Mouse (Mus musculus): ENCODE measurements around the gene Fras1. TPM values are rescaled to one million over a fixed set of nuclear protein-coding genes. Genes with fewer than 3 reads are reported as not detected.

Gene Fras1
- polyA plus RNA-seq (2015; fragmentation: Nextera tagmentation; extraction: Ambion mirVana): 12.1 and 14.7 TPM in 2 replicates

DNA sequence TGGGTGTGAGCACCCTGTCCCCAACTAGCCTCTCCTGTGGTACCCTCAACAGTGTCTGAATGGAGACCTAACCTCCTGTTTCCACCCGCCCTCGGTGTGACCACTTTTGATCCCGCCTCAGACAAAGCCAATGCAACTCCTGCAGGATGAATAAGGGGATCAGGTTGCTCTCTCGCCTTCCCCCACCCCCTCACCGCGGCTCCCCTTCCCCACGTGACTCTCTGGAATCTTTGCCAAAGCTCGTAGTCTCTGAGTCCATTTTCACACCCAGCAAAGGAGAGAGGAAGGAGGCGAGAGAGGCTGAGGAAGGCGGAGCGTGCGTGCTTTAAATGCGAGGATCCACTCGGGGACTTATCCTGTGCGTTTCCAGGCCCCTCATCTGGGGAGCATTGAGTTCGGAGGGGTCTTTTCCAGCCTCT is at the start of gene Fras1:
Fras1 (plus strand) TSS at position 389 of the 419 bp plus-strand sequence.
- under 1% methylated on average over 16 of the region's 16 CpGs for WGBS
- Histone ChIP-seq H3K4me1 (replicated peaks) (peaks cover 26% of the 10 kb centered on the region), H3K4me2 (peak within 1 kb of the TSS; percentile 85), H3K9me3 (replicated peaks) (no peaks in the 10 kb centered on the region), H3K27ac (peak within 1 kb of the TSS; percentile 80), H3K36me3 (no peaks in the 10 kb centered on the region), H3K27me3 (no peaks in the 10 kb centered on the region), H3K4me3 (peak within 1 kb of the TSS; percentile 69), H3K9ac (peak within 1 kb of the TSS; percentile 64)
- ATAC-seq (replicated peaks; ENCODE audit: insufficient number of reproducible peaks, insufficient read depth, low FRiP score, low read depth): peak; percentile 33

DNA sequence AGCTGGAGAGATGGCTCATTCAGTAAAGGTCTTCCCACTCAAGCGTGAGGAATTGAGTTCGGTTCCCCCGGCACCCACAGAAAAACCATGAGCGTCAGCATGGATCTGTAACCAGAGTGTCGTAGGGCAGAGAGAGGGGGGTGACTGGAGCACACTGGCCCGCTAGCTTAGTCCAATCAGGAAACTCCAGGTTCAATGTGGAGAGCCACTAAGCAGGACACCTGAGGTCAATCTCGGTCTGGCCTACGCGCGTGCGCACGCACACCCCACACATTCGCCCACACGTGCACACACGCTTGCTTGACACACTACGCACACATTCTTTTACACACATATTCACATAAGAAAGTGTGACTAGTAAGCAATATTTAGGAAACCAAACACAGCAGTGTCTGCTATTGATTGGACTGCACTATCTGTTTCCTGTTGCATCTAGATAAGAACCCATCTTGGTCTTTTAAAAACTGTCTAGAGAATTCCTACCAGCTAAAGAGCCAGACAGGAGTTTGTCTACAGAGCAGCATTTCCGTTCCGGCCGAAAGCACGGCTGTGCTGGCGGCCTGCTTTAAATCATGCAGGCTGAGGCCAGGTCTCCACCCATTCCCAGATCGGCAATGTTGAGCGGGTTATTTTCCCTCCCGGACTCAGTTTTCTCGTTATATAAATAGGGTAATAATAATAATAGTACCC is 42.6 kb upstream of the Fras1 start:
- Histone ChIP-seq H3K27me3 (no peaks in the 10 kb centered on the region), H3K9ac (no peak overlapping the region), H3K9me3 (replicated peaks) (no peaks in the 10 kb centered on the region), H3K4me1 (replicated peaks) (no peaks in the 10 kb centered on the region), H3K4me3 (no peak overlapping the region), H3K27ac (no peak overlapping the region), H3K36me3 (no peaks in the 10 kb centered on the region), H3K4me2 (no peak overlapping the region)
- 81% methylated on average over 25 of the region's 25 CpGs for WGBS
- ATAC-seq (replicated peaks; ENCODE audit: insufficient number of reproducible peaks, insufficient read depth, low FRiP score, low read depth): no peak

DNA sequence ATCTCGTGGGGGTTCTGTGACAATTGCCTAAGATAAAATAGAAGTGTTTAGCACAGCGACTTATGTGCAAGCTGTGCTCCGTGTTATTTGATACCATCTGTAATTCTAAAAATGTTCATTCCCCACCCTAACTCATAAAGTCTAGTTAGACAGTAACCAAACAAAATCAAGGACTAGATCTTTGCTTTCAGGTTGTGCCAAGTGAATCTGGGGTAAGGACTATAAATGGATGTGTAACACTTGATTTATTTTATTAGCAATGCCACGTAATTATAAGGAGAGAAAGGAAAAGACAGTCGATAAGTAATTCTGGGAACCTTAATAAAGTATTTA is 42.1 kb upstream of the Fras1 start:
- no peak overlapping the region for H3K9ac ChIP-seq
- ATAC-seq (replicated peaks; ENCODE audit: insufficient number of reproducible peaks, insufficient read depth, low FRiP score, low read depth): no peak
- 70% methylated on average over 5 of the region's 5 CpGs for WGBS
- no peaks in the 10 kb centered on the region for H3K9me3 ChIP-seq (replicated peaks)
- no peaks in the 10 kb centered on the region for H3K36me3 ChIP-seq
- no peak overlapping the region for H3K27ac ChIP-seq
- H3K4me2 ChIP-seq: no peak overlapping the region
- H3K4me3 ChIP-seq: no peak overlapping the region
- H3K4me1 ChIP-seq (replicated peaks): no peaks in the 10 kb centered on the region
- no peaks in the 10 kb centered on the region for H3K27me3 ChIP-seq

DNA sequence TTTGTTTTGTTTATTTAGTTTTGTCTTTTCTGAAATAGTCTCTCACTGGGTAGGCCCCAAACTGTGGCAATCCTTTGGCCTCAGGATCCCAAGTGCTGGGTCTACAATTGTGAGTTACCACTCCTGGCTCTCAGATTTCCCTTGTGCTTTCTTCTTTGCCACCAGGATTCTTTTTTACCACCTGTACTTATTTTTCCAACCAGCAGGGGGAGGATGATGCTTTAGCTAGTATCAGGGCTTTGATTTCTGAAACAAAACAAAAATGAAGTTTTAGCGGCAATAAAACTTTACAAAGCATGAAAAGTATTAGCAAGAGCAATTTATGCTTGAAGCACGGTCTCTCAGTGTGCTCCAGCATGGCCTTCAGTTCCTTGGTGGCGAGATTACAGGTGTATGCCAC is 39.8 kb upstream of the Fras1 start:
- no peak overlapping the region for H3K4me2 ChIP-seq
- no peak overlapping the region for H3K9ac ChIP-seq
- H3K9me3 ChIP-seq (replicated peaks): no peaks in the 10 kb centered on the region
- H3K36me3 ChIP-seq: no peaks in the 10 kb centered on the region
- ATAC-seq (replicated peaks; ENCODE audit: insufficient number of reproducible peaks, insufficient read depth, low FRiP score, low read depth): no peak
- H3K27ac ChIP-seq: no peak overlapping the region
- no peaks in the 10 kb centered on the region for H3K4me1 ChIP-seq (replicated peaks)
- no peak overlapping the region for H3K4me3 ChIP-seq
- WGBS: 68% methylated on average over 3 of the region's 3 CpGs
- H3K27me3 ChIP-seq: no peaks in the 10 kb centered on the region

DNA sequence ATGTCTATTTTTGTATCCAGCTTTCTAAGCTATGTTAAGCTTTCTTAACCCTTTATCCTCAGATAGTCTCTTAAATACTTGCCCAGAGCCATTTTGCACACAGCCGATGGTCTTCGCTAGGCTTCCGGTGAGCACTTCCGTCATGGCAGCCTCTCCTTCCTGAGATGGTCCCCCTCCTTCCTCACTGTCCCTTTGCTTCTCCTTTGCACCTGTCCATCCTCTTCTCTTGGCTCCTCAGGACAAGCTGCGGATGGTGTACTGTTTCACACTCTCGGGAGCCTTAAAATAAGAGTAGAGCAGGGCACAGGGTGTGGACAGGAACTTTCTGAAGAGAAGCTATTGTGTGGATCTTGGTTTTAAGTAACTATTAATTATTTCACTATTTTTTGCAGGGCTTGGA is 33.2 kb upstream of the Fras1 start:
- no peaks in the 10 kb centered on the region for H3K27me3 ChIP-seq
- WGBS: 88% methylated on average over 6 of the region's 6 CpGs
- H3K9me3 ChIP-seq (replicated peaks): no peaks in the 10 kb centered on the region
- H3K4me2 ChIP-seq: no peak overlapping the region
- no peaks in the 10 kb centered on the region for H3K4me1 ChIP-seq (replicated peaks)
- no peak for ATAC-seq (replicated peaks; ENCODE audit: insufficient number of reproducible peaks, insufficient read depth, low FRiP score, low read depth)
- no peak overlapping the region for H3K27ac ChIP-seq
- no peak overlapping the region for H3K9ac ChIP-seq
- no peaks in the 10 kb centered on the region for H3K36me3 ChIP-seq
- no peak overlapping the region for H3K4me3 ChIP-seq

DNA sequence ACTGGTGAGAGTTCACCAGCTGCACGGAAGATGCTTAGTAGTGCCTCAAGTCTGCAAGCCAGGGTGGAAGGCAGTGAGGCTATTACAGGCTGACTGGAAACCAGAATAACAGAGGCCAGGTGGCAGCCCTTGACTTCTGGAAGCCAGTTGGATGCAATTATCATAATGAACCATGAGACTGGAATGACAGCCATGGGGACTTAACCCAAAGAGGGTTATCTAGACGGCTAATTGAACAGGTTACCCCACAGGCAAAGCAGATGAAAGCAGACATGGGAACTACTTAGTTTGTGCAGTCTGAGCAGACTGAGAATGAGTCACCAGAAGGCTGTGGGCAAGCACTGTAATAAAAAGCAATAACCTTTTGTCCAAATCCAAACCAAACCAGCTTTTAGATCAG is 28.8 kb upstream of the Fras1 start:
- Histone ChIP-seq H3K27me3 (no peaks in the 10 kb centered on the region), H3K4me1 (replicated peaks) (no peaks in the 10 kb centered on the region), H3K9ac (no peak overlapping the region), H3K36me3 (no peaks in the 10 kb centered on the region), H3K27ac (no peak overlapping the region), H3K4me2 (no peak overlapping the region), H3K4me3 (no peak overlapping the region), H3K9me3 (replicated peaks) (no peaks in the 10 kb centered on the region)
- no peak for ATAC-seq (replicated peaks; ENCODE audit: insufficient number of reproducible peaks, insufficient read depth, low FRiP score, low read depth)
- 67% methylated on average over 2 of the region's 2 CpGs for WGBS

DNA sequence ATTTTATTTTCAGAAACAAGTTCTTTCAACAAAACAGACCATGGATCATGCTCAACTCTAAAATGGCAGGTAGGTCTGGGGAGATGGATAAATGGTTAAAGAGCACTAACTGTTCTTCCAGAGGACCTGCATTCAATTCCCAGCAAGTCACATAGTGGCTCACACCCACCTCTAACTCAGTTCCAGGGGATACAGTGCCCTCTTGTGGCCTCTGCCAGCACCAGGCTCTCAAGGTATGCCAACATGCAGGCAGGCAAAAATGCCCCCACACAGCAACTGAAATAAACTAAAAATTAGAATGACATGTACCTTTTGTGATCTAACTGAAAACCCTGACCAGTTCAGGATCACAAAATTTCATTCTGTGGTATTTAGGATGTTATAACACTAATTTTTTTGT is 21.8 kb upstream of the Fras1 start:
- no peak overlapping the region for H3K27ac ChIP-seq
- H3K4me3 ChIP-seq: no peak overlapping the region
- no peak overlapping the region for H3K9ac ChIP-seq
- no peaks in the 10 kb centered on the region for H3K27me3 ChIP-seq
- no peak overlapping the region for H3K4me2 ChIP-seq
- no peak for ATAC-seq (replicated peaks; ENCODE audit: insufficient number of reproducible peaks, insufficient read depth, low FRiP score, low read depth)
- no peaks in the 10 kb centered on the region for H3K36me3 ChIP-seq
- H3K4me1 ChIP-seq (replicated peaks): no peaks in the 10 kb centered on the region
- H3K9me3 ChIP-seq (replicated peaks): no peaks in the 10 kb centered on the region

DNA sequence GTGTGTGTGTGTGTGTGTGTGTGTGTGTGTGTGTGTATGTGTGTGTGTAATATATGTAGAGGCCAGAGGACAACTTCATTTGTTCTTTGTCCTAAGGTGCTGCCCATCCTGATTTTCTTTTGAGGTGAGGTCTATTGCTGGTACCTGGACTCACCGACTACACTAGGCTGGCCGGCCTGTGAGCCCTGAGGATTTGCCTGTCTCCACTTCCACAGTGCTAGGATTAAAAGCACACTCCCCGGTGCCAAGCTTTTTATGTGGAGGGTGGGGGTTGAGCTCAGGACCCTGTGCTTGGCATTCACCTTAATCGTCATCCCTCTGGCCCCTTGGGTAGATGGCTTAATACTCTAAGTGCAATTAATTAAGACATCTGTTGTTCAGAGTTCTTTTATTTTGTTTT is 9.8 kb upstream of the Fras1 start:
- WGBS: 60% methylated on average over 4 of the region's 4 CpGs
- Histone ChIP-seq H3K9ac (no peak overlapping the region), H3K9me3 (replicated peaks) (no peaks in the 10 kb centered on the region), H3K36me3 (no peaks in the 10 kb centered on the region), H3K4me3 (no peak overlapping the region), H3K4me1 (replicated peaks) (peaks cover 10% of the 10 kb centered on the region), H3K27me3 (no peaks in the 10 kb centered on the region), H3K4me2 (no peak overlapping the region), H3K27ac (peak overlapping the region; percentile 61)
- ATAC-seq (replicated peaks; ENCODE audit: insufficient number of reproducible peaks, insufficient read depth, low FRiP score, low read depth): no peak

DNA sequence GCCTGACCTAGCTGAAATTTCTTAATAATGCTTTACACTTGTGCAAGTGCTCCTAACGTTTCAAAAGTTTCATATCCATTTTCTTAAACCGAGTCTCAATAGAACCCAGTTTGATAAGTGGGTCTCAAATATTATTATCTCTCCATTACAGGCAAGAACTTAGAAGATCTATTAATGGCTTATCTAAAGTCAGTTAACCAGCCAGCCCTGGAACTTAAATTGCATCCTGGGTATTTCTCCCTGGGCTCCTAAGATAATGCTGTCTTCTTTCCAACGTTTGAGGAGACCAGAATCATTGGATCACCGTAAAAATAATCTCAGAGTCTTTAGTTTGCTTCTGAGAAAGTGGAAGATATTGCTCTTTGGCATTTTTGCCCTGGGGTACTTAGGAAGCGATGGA is 8.2 kb upstream of the Fras1 start:
- Histone ChIP-seq H3K9me3 (replicated peaks) (no peaks in the 10 kb centered on the region), H3K4me1 (replicated peaks) (peaks cover 10% of the 10 kb centered on the region), H3K36me3 (no peaks in the 10 kb centered on the region), H3K27me3 (no peaks in the 10 kb centered on the region), H3K4me2 (no peak overlapping the region), H3K27ac (no peak overlapping the region), H3K9ac (no peak overlapping the region), H3K4me3 (no peak overlapping the region)
- WGBS: 55% methylated on average over 5 of the region's 5 CpGs
- ATAC-seq (replicated peaks; ENCODE audit: insufficient number of reproducible peaks, insufficient read depth, low FRiP score, low read depth): no peak

DNA sequence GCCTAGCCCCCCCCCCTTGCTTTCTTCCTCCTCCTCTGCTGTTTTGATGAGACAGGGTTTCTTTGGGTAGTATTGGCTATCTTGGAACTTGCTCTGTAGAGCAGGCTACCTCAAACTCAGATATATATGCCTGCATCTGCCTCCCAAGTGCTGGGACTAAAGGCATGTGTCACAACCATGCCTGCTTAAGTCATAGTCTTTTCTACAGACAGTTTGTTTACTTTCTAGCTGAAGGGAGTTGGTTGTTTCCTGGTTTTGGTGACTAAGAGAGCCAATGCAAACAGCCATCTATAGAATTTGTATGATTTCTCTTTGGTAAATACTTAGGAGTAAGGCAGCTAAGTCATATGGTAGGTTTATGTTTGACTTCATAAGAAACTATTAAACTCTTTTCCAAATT is 6.5 kb upstream of the Fras1 start:
- Histone ChIP-seq H3K27me3 (no peaks in the 10 kb centered on the region), H3K9ac (no peak overlapping the region)
- ATAC-seq (replicated peaks; ENCODE audit: insufficient number of reproducible peaks, insufficient read depth, low FRiP score, low read depth): no peak

DNA sequence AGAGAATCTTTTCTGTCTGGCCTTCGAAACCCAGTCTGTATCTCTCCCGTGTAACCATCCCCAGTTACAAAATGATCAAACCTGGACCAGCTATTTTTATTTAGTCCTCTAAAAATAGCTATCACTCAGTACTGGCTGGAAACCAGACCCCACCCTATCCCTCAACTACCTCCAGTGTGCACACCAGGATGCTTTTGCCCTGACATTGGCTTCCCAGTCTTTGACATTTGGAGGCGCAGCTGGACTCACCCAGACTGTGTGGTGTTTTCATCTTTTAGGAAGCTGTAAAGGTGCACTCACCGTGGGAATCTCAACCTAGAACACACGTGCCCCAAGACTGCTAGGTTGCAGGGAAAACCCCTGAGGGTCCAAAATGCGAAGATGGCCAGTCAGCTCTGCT is 649 bp upstream of the Fras1 start:
- peaks cover 26% of the 10 kb centered on the region for H3K4me1 ChIP-seq (replicated peaks)
- WGBS: 16% methylated on average over 6 of the region's 6 CpGs
- H3K9ac ChIP-seq: peak overlapping the region; percentile 64
- H3K27me3 ChIP-seq: no peaks in the 10 kb centered on the region
- H3K36me3 ChIP-seq: no peaks in the 10 kb centered on the region
- H3K9me3 ChIP-seq (replicated peaks): no peaks in the 10 kb centered on the region
- peak overlapping the region; percentile 80 for H3K27ac ChIP-seq
- H3K4me2 ChIP-seq: peak overlapping the region; percentile 85
- peak; percentile 50; the same call in 1 of the 2 replicates for ATAC-seq (replicated peaks; ENCODE audit: insufficient number of reproducible peaks, insufficient read depth, low FRiP score, low read depth)
- peak overlapping the region; percentile 69 for H3K4me3 ChIP-seq

More for the DNA sequence above, 6.5 kb upstream of the Fras1 start:
- Histone ChIP-seq H3K4me3 (no peak overlapping the region), H3K9me3 (replicated peaks) (no peaks in the 10 kb centered on the region), H3K27ac (no peak overlapping the region), H3K4me1 (replicated peaks) (peaks cover 10% of the 10 kb centered on the region), H3K4me2 (no peak overlapping the region), H3K36me3 (no peaks in the 10 kb centered on the region)

All from heart, embryonic 15.5 days (tissue).